Mouse (Mus musculus) brain, embryonic 14.5 days (tissue): Measurements from ENCODE around the gene Plekhg3.

Experiments used
- CTCF ChIP-seq: fragments of 200-500 bp; IDR thresholded peaks from 2 replicates; pipeline ENCODE4 v1.5.1; 2012; ENCODE audit warnings: inconsistent platforms, mild to moderate bottlenecking, moderate library complexity, borderline replicate concordance; ENCODE audit not compliant: insufficient read depth, insufficient read length; ENCODE audit errors: extremely low read depth
- POLR2A ChIP-seq: fragments of 200-500 bp; IDR thresholded peaks from 2 replicates; pipeline ENCODE4 v1.6.1; 2012; ENCODE audit warnings: mild to moderate bottlenecking, inconsistent platforms, borderline replicate concordance; ENCODE audit not compliant: poor library complexity, insufficient read depth, insufficient read length, severe bottlenecking; ENCODE audit errors: extremely low read depth

DNA sequence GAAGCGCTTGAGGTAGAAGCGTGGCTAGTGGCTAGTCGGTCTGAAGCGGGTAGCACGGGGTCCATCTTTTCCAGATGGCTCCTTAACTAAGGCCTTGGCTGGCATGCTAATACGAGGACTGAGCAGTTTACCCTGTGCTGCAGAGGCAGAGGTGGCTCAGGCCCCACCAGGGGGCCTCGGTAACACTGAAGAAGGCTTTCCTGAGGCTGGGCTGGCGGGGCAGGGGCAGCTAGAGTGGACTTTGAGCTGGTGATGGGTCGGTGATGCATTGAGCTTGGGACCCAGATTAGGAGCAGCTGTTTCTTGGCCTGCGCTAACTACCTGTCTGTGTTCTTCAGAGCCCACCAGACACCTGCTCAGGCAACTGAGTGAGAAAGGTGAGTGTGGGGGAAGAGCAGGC lies 40.6 kb downstream of the Plekhg3 start:
- TF ChIP-seq CTCF (no peak), POLR2A (no peak)
